Mouse (Mus musculus) liver, embryonic 14.5 days (tissue): ENCODE data around the gene Nlrp9b. TPM values are rescaled to one million over a fixed set of nuclear protein-coding genes. Genes with fewer than 3 reads are reported as not detected.

Source experiments
- ATAC-seq: fragments of 200-750 bp; cut with Nextera tagmentation; 2 replicates; pipeline ENCODE4 v1.8.0; 2017; ENCODE audit warnings: moderate number of reproducible peaks, mild to moderate bottlenecking, moderate library complexity; ENCODE audit not compliant: insufficient read depth
- DNase-seq, 3 experiments: peaks; one replicate each; pipeline ENCODE4 v3.0.0-alpha.2; 2012 to 2013; ENCODE audit warnings: low read depth in 3 of 3, low spot score in 3 of 3
- H3K27ac ChIP-seq: fragments of 300-500 bp; sonication (generic); 2 replicates; pipeline ENCODE4 v1.5.1; 2014; ENCODE audit warnings: moderate library complexity, mild to moderate bottlenecking, control low read depth, inconsistent platforms
- H3K27me3 ChIP-seq: fragments of 300-500 bp; sonication (generic); 2 replicates; pipeline ENCODE4 v1.6.1; 2014; ENCODE audit warnings: mild to moderate bottlenecking, low read length, moderate library complexity; ENCODE audit not compliant: control insufficient read depth, insufficient read depth
- H3K36me3 ChIP-seq: fragments of 300-500 bp; sonication (generic); replicated peaks from 2 replicates; pipeline ENCODE4 v1.6.1; 2014; ENCODE audit warnings: low read depth; ENCODE audit not compliant: control insufficient read depth, insufficient read depth
- H3K4me1 ChIP-seq, 2 experiments: fragments of 200-500 bp in 1 of 2; fragments of 300-500 bp in 1 of 2; sonication (generic) in 1 of 2; replicated peaks; 2 replicates each; pipeline ENCODE4 v1.6.1; 2012 to 2014; ENCODE audit warnings: antibody characterized with exemption in 1 of 2, inconsistent platforms in 1 of 2, low read length in 1 of 2; ENCODE audit not compliant: control insufficient read depth in 2 of 2, insufficient read depth in 2 of 2
- H3K4me2 ChIP-seq: fragments of 300-500 bp; sonication (generic); 2 replicates; pipeline ENCODE4 v1.6.1; 2014; ENCODE audit warnings: low read depth, mild to moderate bottlenecking, control low read depth, moderate library complexity
- H3K4me3 ChIP-seq, 2 experiments: fragments of 200-500 bp in 1 of 2; fragments of 300-500 bp in 1 of 2; sonication (generic) in 1 of 2; 2 replicates each; pipeline ENCODE4 v1.5.1; 2012 to 2014; ENCODE audit warnings: low read depth in 2 of 2, low read length in 2 of 2, mild to moderate bottlenecking in 2 of 2, control low read depth in 1 of 2, inconsistent platforms in 1 of 2, moderate library complexity in 1 of 2; ENCODE audit not compliant: insufficient read depth in 1 of 2
- H3K9ac ChIP-seq: fragments of 300-500 bp; sonication (generic); replicated peaks from 2 replicates; pipeline ENCODE4 v1.6.1; 2014; ENCODE audit warnings: mild to moderate bottlenecking, control low read depth, moderate library complexity
- H3K9me3 ChIP-seq: fragments of 300-500 bp; sonication (generic); 2 replicates; pipeline ENCODE4 v1.6.1; 2016; ENCODE audit warnings: low read length, mixed read lengths; ENCODE audit not compliant: control insufficient read depth
- CTCF ChIP-seq: IDR thresholded peaks from 2 replicates; pipeline ENCODE4 v1.5.1; 2016; ENCODE audit warnings: antibody characterized with exemption, low read depth, control low read depth
- EP300 ChIP-seq: IDR thresholded peaks from 2 replicates; pipeline ENCODE4 v1.6.1; 2016; ENCODE audit warnings: antibody characterized with exemption, low read depth
- WGBS: fragments of 180-500 bp; shearing (Covaris S2); extraction: QIAGEN DNeasy Blood & Tissue Kit; methylation state at CpG from one replicate; pipeline ENCODE4 v1.1.7; 2014; ENCODE audit not compliant: insufficient replicate concordance; 5-methylcytosine and 5-hydroxymethylcytosine counted together
- polyA plus RNA-seq, 2 experiments: library from polyadenylated mRNA; depleted of rRNA in 1 of 2; stranded (reverse) in 1 of 2; unstranded in 1 of 2; fragments of >200 nt; fragmentation: Nextera tagmentation in 1 of 2; extraction: Ambion mirVana in 1 of 2; gene quantifications; 2 replicates each; pipeline versions ENCODE4 v1.2.1 to v1.2.3; 2012 to 2014

The Nlrp9b gene
- polyA plus RNA-seq, 2 experiments: not detected

GRCm38 (mm10) chr7:19956341-19956781, 34.9 kb upstream of the Nlrp9b start:
- TF ChIP-seq EP300: no peak
- peak; percentile 88 for TF ChIP-seq CTCF
- Histone ChIP-seq H3K4me2 (no peak overlapping the region), H3K4me1 (peaks cover 0 to 5% of the 10 kb centered on the region in 2 experiments; a peak in 1 of 4 replicates), H3K9ac (no peak overlapping the region), H3K4me3 (no peak overlapping the region), H3K27ac (no peak overlapping the region), H3K27me3 (no peaks in the 10 kb centered on the region), H3K9me3 (no peaks in the 10 kb centered on the region), H3K36me3 (no peaks in the 10 kb centered on the region)
- DNase-seq: peak; percentile 35 to 46 (median 42)
- no peak for ATAC-seq
- 1% methylated on average over 7 of the region's 7 CpGs for whole genome bisulfite sequencing

GRCm38 (mm10) chr7:19962423-19962822, 28.8 kb upstream of the Nlrp9b start:
- Histone ChIP-seq H3K36me3 (no peaks in the 10 kb centered on the region), H3K4me1 (no peaks in the 10 kb centered on the region), H3K27ac (no peak overlapping the region), H3K4me3 (no peak overlapping the region), H3K27me3 (no peaks in the 10 kb centered on the region), H3K4me2 (no peak overlapping the region), H3K9ac (no peak overlapping the region), H3K9me3 (no peaks in the 10 kb centered on the region)
- DNase-seq (no peak), ATAC-seq (no peak)
- WGBS: 36% methylated on average over 1 of the region's 1 CpGs
- TF ChIP-seq CTCF (no peak), EP300 (no peak)

- Histone ChIP-seq H3K27ac (no peak within 1 kb of the TSS), H3K4me1 (no peaks in the 10 kb centered on the region), H3K9me3 (no peaks in the 10 kb centered on the region), H3K9ac (no peak within 1 kb of the TSS), H3K4me3 (no peak within 1 kb of the TSS), H3K36me3 (no peaks in the 10 kb centered on the region), H3K27me3 (no peaks in the 10 kb centered on the region), H3K4me2 (no peak within 1 kb of the TSS)
- DNase-seq (no peak), ATAC-seq (no peak)
- WGBS: 54% methylated on average over 7 of the region's 7 CpGs
- TF ChIP-seq CTCF (no peak), EP300 (no peak)
These were observed 26.2 kb upstream of the Nlrp9b start, which contains the start of gene Ceacam20 for GRCm38 (mm10) chr7:19964985-19965579. Ceacam20 (plus strand) TSS chr7:19965412.

- ATAC-seq (no peak), DNase-seq (no peak)
- H3K27ac ChIP-seq: no peak overlapping the region
- WGBS: 50% methylated on average over 3 of the region's 3 CpGs
- no peak overlapping the region for H3K4me2 ChIP-seq
- no peak for TF ChIP-seq EP300
- no peak for TF ChIP-seq CTCF
- no peaks in the 10 kb centered on the region for H3K36me3 ChIP-seq
- H3K9me3 ChIP-seq: no peaks in the 10 kb centered on the region
- no peak overlapping the region for H3K4me3 ChIP-seq
- H3K9ac ChIP-seq: no peak overlapping the region
- no peaks in the 10 kb centered on the region for H3K4me1 ChIP-seq
- H3K27me3 ChIP-seq: no peaks in the 10 kb centered on the region
These were observed 22.2 kb upstream of the Nlrp9b start for GRCm38 (mm10) chr7:19969106-19969505.

- no peak overlapping the region for H3K9ac ChIP-seq
- no peak overlapping the region for H3K27ac ChIP-seq
- H3K4me3 ChIP-seq: no peak overlapping the region
- H3K4me1 ChIP-seq: no peaks in the 10 kb centered on the region
- ATAC-seq (no peak), DNase-seq (no peak)
- TF ChIP-seq EP300: no peak
- peak; percentile 30; the same call in 1 of the 2 replicates for TF ChIP-seq CTCF
- H3K4me2 ChIP-seq: no peak overlapping the region
- no peaks in the 10 kb centered on the region for H3K27me3 ChIP-seq
- H3K36me3 ChIP-seq: no peaks in the 10 kb centered on the region
- H3K9me3 ChIP-seq: no peaks in the 10 kb centered on the region
- WGBS: 77% methylated on average over 4 of the region's 4 CpGs
These were observed 21.6 kb upstream of the Nlrp9b start for GRCm38 (mm10) chr7:19969541-19970090.
